Mouse (Mus musculus): ENCODE measurements at regions not wholly inside any gene's neighbourhood (a gene's known extent, or its start where the extent isn't known, plus 50 kb on each side); places are given as distances from the start of the nearest gene placed in this dataset.

GRCm38 (mm10) chr16:29861056-29861455, 203.1 kb upstream of the Hes1 start:
- DNase-seq (ENCODE audit: low spot score in 2 of 2) = no peak

GRCm38 (mm10) chr16:29865075-29865740, 199.0 kb upstream of the Hes1 start:
- no peak for DNase-seq (ENCODE audit: low spot score in 2 of 2)

- DNase-seq (ENCODE audit: low spot score in 2 of 2) = no peak
These were observed 192.8 kb upstream of the Hes1 start for GRCm38 (mm10) chr16:29871395-29871794.

GRCm38 (mm10) chr16:29876196-29876595, 188.0 kb upstream of the Hes1 start:
- no peak for DNase-seq (ENCODE audit: low spot score in 2 of 2)

GRCm38 (mm10) chr16:29877372-29878123, 186.6 kb upstream of the Hes1 start:
- no peak for DNase-seq (ENCODE audit: low spot score in 2 of 2)

GRCm38 (mm10) chr16:29879665-29880064, 184.5 kb upstream of the Hes1 start:
- no peak for DNase-seq (ENCODE audit: low spot score in 2 of 2)

- DNase-seq (ENCODE audit: low spot score in 2 of 2) = peak in 1 of 2 experiments; percentile 24
These were observed 182.7 kb upstream of the Hes1 start for GRCm38 (mm10) chr16:29881497-29881896.

- DNase-seq (ENCODE audit: low spot score in 2 of 2) = peak; percentile 84 to 85
These were observed 181.8 kb upstream of the Hes1 start for GRCm38 (mm10) chr16:29882226-29882972.

GRCm38 (mm10) chr16:29883252-29883992, 180.8 kb upstream of the Hes1 start:
- no peak for DNase-seq (ENCODE audit: low spot score in 2 of 2)

- DNase-seq (ENCODE audit: low spot score in 2 of 2) = peak; percentile 48 to 68
These were observed 179.3 kb upstream of the Hes1 start for GRCm38 (mm10) chr16:29884899-29885298.

GRCm38 (mm10) chr16:29886755-29887154, 177.4 kb upstream of the Hes1 start:
- DNase-seq (ENCODE audit: low spot score in 2 of 2) = peak; percentile 65 to 72

GRCm38 (mm10) chr16:29889346-29889745, 174.8 kb upstream of the Hes1 start:
- no peak for DNase-seq (ENCODE audit: low spot score in 2 of 2)

- DNase-seq (ENCODE audit: low spot score in 2 of 2) = no peak
These were observed 172.7 kb upstream of the Hes1 start for GRCm38 (mm10) chr16:29891472-29891871.

- peak; percentile 36 to 51 for DNase-seq (ENCODE audit: low spot score in 2 of 2)
These were observed 170.0 kb upstream of the Hes1 start for GRCm38 (mm10) chr16:29893871-29894828.

- no peak for DNase-seq (ENCODE audit: low spot score in 2 of 2)
These were observed 167.8 kb upstream of the Hes1 start for GRCm38 (mm10) chr16:29896393-29896792.

- DNase-seq (ENCODE audit: low spot score in 2 of 2) = no peak
These were observed 160.7 kb upstream of the Hes1 start for GRCm38 (mm10) chr16:29903510-29903909.

- DNase-seq (ENCODE audit: low spot score in 2 of 2) = no peak
These were observed 159.9 kb upstream of the Hes1 start for GRCm38 (mm10) chr16:29904183-29904775.

- DNase-seq (ENCODE audit: low spot score in 2 of 2) = no peak
These were observed 156.9 kb upstream of the Hes1 start for GRCm38 (mm10) chr16:29907331-29907730.

GRCm38 (mm10) chr16:29908031-29908430, 156.2 kb upstream of the Hes1 start:
- no peak for DNase-seq (ENCODE audit: low spot score in 2 of 2)

GRCm38 (mm10) chr16:29909923-29910465, 154.2 kb upstream of the Hes1 start:
- no peak for DNase-seq (ENCODE audit: low spot score in 2 of 2)

Data from heart, adult 9 months (tissue).